Mouse (Mus musculus): ENCODE results near the gene Ifih1. TPM values are rescaled to one million over a fixed set of nuclear protein-coding genes. Genes with fewer than 3 reads are reported as not detected.

Gene Ifih1
- polyA plus RNA-seq, 1 experiment, result 4.0 TPM

GRCm38 (mm10) chr2:62669848-62670247 lies 23.8 kb upstream of the Ifih1 start:
- Histone ChIP-seq H3K36me3 (ENCODE audit: control insufficient read depth, insufficient read depth, low read length) (no peaks in the 10 kb centered on the region), H3K4me1 (ENCODE audit: control insufficient read depth, insufficient read depth, insufficient read length) (no peaks in the 10 kb centered on the region), H3K4me3 (ENCODE audit: extremely low read depth, insufficient read depth, insufficient read length) (no peak overlapping the region), H3K27me3 (ENCODE audit: control insufficient read depth, insufficient read depth, low read length) (no peaks in the 10 kb centered on the region), H3K27ac (ENCODE audit: insufficient read depth, low read length) (no peak overlapping the region)
- no peak for TF ChIP-seq POLR2A (IDR thresholded peaks at IDR 0.05; ENCODE audit: low read depth, low read length)
- TF ChIP-seq CTCF (IDR thresholded peaks at IDR 0.05; ENCODE audit: extremely low read depth, insufficient read depth, insufficient read length, insufficient replicate concordance), result no peak
- no peak for DNase-seq (ENCODE audit: low read depth in 1 of 2, low spot score in 2 of 2)
- 90% methylated on average over 3 of the region's 3 CpGs for WGBS

GRCm38 (mm10) chr2:62665536-62665935 lies 19.5 kb upstream of the Ifih1 start:
- H3K4me1 ChIP-seq (ENCODE audit: control insufficient read depth, insufficient read depth, insufficient read length), result peaks cover 2% of the 10 kb centered on the region; the same call in 1 of the 2 replicates
- whole genome bisulfite sequencing, result 74% methylated on average over 1 of the region's 1 CpGs
- no peak overlapping the region for H3K4me3 ChIP-seq (ENCODE audit: extremely low read depth, insufficient read depth, insufficient read length)
- H3K27ac ChIP-seq (ENCODE audit: insufficient read depth, low read length), result no peak overlapping the region
- no peak for DNase-seq (ENCODE audit: low read depth in 1 of 2, low spot score in 2 of 2)
- no peaks in the 10 kb centered on the region for H3K27me3 ChIP-seq (ENCODE audit: control insufficient read depth, insufficient read depth, low read length)
- H3K36me3 ChIP-seq (ENCODE audit: control insufficient read depth, insufficient read depth, low read length), result no peaks in the 10 kb centered on the region
- TF ChIP-seq POLR2A (IDR thresholded peaks at IDR 0.05; ENCODE audit: low read depth, low read length), result no peak
- no peak for TF ChIP-seq CTCF (IDR thresholded peaks at IDR 0.05; ENCODE audit: extremely low read depth, insufficient read depth, insufficient read length, insufficient replicate concordance)

DNA sequence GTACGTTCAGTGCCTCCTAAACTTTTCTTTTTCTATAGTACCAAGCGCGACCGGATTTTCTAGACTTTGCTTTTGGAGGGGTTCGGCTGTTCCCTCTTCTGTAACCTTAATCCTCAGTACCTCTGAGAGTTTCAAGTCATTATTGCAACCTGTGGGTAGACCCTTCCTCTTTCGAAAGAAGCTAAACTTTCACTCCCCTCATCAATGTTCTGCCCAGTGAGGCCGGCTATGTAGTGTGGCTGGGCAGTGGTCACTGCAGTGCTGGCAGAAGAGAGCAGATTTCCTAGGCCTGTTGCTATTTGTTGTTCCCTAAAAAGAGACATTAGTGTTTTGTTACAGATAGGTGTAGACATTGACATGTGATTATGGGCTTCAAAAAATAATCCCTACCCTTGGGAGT lies 18.8 kb upstream of the Ifih1 start:
- WGBS, result 85% methylated on average over 7 of the region's 7 CpGs

DNA sequence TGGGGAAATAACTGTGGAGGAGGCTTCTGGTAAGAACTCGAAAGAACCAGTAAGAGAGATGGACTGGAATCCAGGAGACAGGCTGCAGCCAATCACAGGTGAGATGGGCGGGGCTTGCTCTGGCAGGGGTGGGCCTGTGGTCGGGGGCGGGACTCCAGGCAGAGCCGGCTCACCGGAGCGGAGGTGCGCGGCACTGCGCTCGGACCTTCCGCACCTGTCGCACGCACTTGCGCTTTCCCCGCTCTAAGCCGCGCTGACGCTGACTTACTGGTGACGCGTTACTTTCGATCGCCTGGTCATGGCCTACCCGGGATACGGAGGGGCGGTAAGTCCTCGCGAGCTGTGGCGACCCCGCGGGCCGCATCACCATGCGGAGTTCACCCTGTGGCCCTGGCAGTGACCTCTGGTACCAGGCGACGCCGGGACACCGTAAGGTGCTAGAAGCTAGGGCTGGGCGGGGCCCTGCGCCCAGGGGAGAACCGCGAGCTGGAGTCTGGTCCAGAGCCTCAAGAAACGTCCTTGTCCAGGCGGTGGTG lies 18.1 kb upstream of the Ifih1 start, which contains the start of gene Gca:
TSS of gene Gca (plus strand) at position 151 of the 536 bp plus-strand sequence.
- TF ChIP-seq POLR2A (IDR thresholded peaks at IDR 0.05; ENCODE audit: low read depth, low read length), result peak; percentile 21; the same call in 1 of the 2 replicates
- TF ChIP-seq CTCF (IDR thresholded peaks at IDR 0.05; ENCODE audit: extremely low read depth, insufficient read depth, insufficient read length, insufficient replicate concordance), result no peak
- Histone ChIP-seq H3K36me3 (ENCODE audit: control insufficient read depth, insufficient read depth, low read length) (no peaks in the 10 kb centered on the region), H3K27ac (ENCODE audit: insufficient read depth, low read length) (no peak within 1 kb of the TSS), H3K4me3 (ENCODE audit: extremely low read depth, insufficient read depth, insufficient read length) (peak within 1 kb of the TSS; percentile 67), H3K4me1 (ENCODE audit: control insufficient read depth, insufficient read depth, insufficient read length) (peaks cover 2% of the 10 kb centered on the region; the same call in 1 of the 2 replicates), H3K27me3 (ENCODE audit: control insufficient read depth, insufficient read depth, low read length) (no peaks in the 10 kb centered on the region)
- under 1% methylated on average over 43 of the region's 43 CpGs for WGBS
- peak; percentile 58 to 65 for DNase-seq (ENCODE audit: low read depth in 1 of 2, low spot score in 2 of 2)

More for the DNA sequence above, 18.8 kb upstream of the Ifih1 start:
- DNase-seq (ENCODE audit: low read depth in 1 of 2, low spot score in 2 of 2), result no peak
- no peaks in the 10 kb centered on the region for H3K36me3 ChIP-seq (ENCODE audit: control insufficient read depth, insufficient read depth, low read length)
- H3K27me3 ChIP-seq (ENCODE audit: control insufficient read depth, insufficient read depth, low read length), result no peaks in the 10 kb centered on the region
- H3K27ac ChIP-seq (ENCODE audit: insufficient read depth, low read length), result no peak overlapping the region
- peaks cover 2% of the 10 kb centered on the region; the same call in 1 of the 2 replicates for H3K4me1 ChIP-seq (ENCODE audit: control insufficient read depth, insufficient read depth, insufficient read length)
- TF ChIP-seq CTCF (IDR thresholded peaks at IDR 0.05; ENCODE audit: extremely low read depth, insufficient read depth, insufficient read length, insufficient replicate concordance) (no peak), POLR2A (IDR thresholded peaks at IDR 0.05; ENCODE audit: low read depth, low read length) (no peak)
- no peak overlapping the region for H3K4me3 ChIP-seq (ENCODE audit: extremely low read depth, insufficient read depth, insufficient read length)

- Histone ChIP-seq H3K4me1 (ENCODE audit: control insufficient read depth, insufficient read depth, insufficient read length) (peaks cover 2% of the 10 kb centered on the region; the same call in 1 of the 2 replicates), H3K36me3 (ENCODE audit: control insufficient read depth, insufficient read depth, low read length) (no peaks in the 10 kb centered on the region), H3K27me3 (ENCODE audit: control insufficient read depth, insufficient read depth, low read length) (no peaks in the 10 kb centered on the region; the same call in 1 of the 2 replicates), H3K27ac (ENCODE audit: insufficient read depth, low read length) (no peak overlapping the region), H3K4me3 (ENCODE audit: extremely low read depth, insufficient read depth, insufficient read length) (no peak overlapping the region)
- 92% methylated on average over 3 of the region's 3 CpGs for WGBS
- TF ChIP-seq POLR2A (IDR thresholded peaks at IDR 0.05; ENCODE audit: low read depth, low read length) (no peak), CTCF (IDR thresholded peaks at IDR 0.05; ENCODE audit: extremely low read depth, insufficient read depth, insufficient read length, insufficient replicate concordance) (no peak)
- DNase-seq (ENCODE audit: low read depth in 1 of 2, low spot score in 2 of 2), result no peak
Measured at GRCm38 (mm10) chr2:62662560-62662959, 16.5 kb upstream of the Ifih1 start.

GRCm38 (mm10) chr2:62660565-62660964 lies 14.5 kb upstream of the Ifih1 start:
- Histone ChIP-seq H3K4me3 (ENCODE audit: extremely low read depth, insufficient read depth, insufficient read length) (no peak overlapping the region), H3K4me1 (ENCODE audit: control insufficient read depth, insufficient read depth, insufficient read length) (peaks cover 2% of the 10 kb centered on the region; the same call in 1 of the 2 replicates), H3K27me3 (ENCODE audit: control insufficient read depth, insufficient read depth, low read length) (no peaks in the 10 kb centered on the region; the same call in 1 of the 2 replicates), H3K36me3 (ENCODE audit: control insufficient read depth, insufficient read depth, low read length) (no peaks in the 10 kb centered on the region), H3K27ac (ENCODE audit: insufficient read depth, low read length) (no peak overlapping the region)
- no peak for TF ChIP-seq POLR2A (IDR thresholded peaks at IDR 0.05; ENCODE audit: low read depth, low read length)
- TF ChIP-seq CTCF (IDR thresholded peaks at IDR 0.05; ENCODE audit: extremely low read depth, insufficient read depth, insufficient read length, insufficient replicate concordance), result no peak
- DNase-seq (ENCODE audit: low read depth in 1 of 2, low spot score in 2 of 2), result no peak
- WGBS, result 68% methylated on average over 6 of the region's 6 CpGs

DNA sequence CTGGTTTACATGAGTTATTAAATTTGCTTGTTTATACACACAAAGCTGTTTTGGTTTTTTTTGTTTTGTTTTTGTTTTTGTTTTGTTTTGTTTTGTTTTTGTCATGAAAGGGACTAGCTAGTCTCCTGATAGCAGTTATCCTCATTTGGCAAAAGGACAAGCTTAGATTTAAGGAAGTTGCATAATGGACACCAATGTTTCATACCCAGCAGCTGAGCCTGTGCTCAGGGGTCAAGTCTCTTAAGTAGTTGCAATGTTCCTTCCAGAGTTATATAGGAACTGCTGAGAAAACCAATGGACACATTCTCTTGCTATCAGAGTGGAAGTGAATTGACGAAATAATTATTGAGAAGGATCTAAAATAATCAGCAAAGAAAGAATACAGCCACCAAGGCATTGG lies 10.0 kb upstream of the Ifih1 start:
- DNase-seq (ENCODE audit: low read depth in 1 of 2, low spot score in 2 of 2), result no peak
- H3K27me3 ChIP-seq (ENCODE audit: control insufficient read depth, insufficient read depth, low read length), result no peaks in the 10 kb centered on the region; the same call in 1 of the 2 replicates
- no peak overlapping the region for H3K4me3 ChIP-seq (ENCODE audit: extremely low read depth, insufficient read depth, insufficient read length)
- 81% methylated on average over 1 of the region's 1 CpGs for WGBS
- no peak overlapping the region for H3K27ac ChIP-seq (ENCODE audit: insufficient read depth, low read length)
- no peaks in the 10 kb centered on the region for H3K36me3 ChIP-seq (ENCODE audit: control insufficient read depth, insufficient read depth, low read length)
- no peak for TF ChIP-seq POLR2A (IDR thresholded peaks at IDR 0.05; ENCODE audit: low read depth, low read length)
- TF ChIP-seq CTCF (IDR thresholded peaks at IDR 0.05; ENCODE audit: extremely low read depth, insufficient read depth, insufficient read length, insufficient replicate concordance), result no peak
- no peaks in the 10 kb centered on the region for H3K4me1 ChIP-seq (ENCODE audit: control insufficient read depth, insufficient read depth, insufficient read length)
